Mouse (Mus musculus): ENCODE results near the gene Gm12845. TPM values are rescaled to one million over a fixed set of nuclear protein-coding genes. Genes with fewer than 3 reads are reported as not detected.

The Gm12845 gene
- polyA plus RNA-seq (2014; fragmentation: Nextera tagmentation; extraction: Ambion mirVana), result not detected in 2 replicates

- no peaks in the 10 kb centered on the region for H3K36me3 ChIP-seq (ENCODE audit: control insufficient read depth, insufficient read depth, low read length)
- no peak within 1 kb of the TSS for H3K4me3 ChIP-seq (ENCODE audit: low read depth, low read length)
- no peak within 1 kb of the TSS for H3K4me2 ChIP-seq (ENCODE audit: low read depth, severe bottlenecking)
- no peaks in the 10 kb centered on the region for H3K27me3 ChIP-seq (ENCODE audit: control insufficient read depth, insufficient read depth, low read length)
- H3K9me3 ChIP-seq (ENCODE audit: control insufficient read depth, low read length), result no peaks in the 10 kb centered on the region
- no peak within 1 kb of the TSS for H3K9ac ChIP-seq (ENCODE audit: low read length)
- H3K27ac ChIP-seq (replicated peaks; ENCODE audit: low read depth, low read length), result no peak within 1 kb of the TSS
- ATAC-seq (ENCODE audit: insufficient number of reproducible peaks, low FRiP score, low TSS enrichment, low read depth), result no peak
- no peaks in the 10 kb centered on the region for H3K4me1 ChIP-seq (ENCODE audit: control insufficient read depth, insufficient read depth, low read length)
- DNase-seq (ENCODE audit: low spot score), result no peak
- WGBS, result 92% methylated on average over 1 of the region's 1 CpGs
These were observed at the start of gene Gm12845 for GRCm38 (mm10) chr4:117724112-117724511. Gm12845 (plus strand) TSS chr4:117724412.

- Histone ChIP-seq H3K4me2 (ENCODE audit: low read depth, severe bottlenecking) (no peak overlapping the region), H3K4me1 (ENCODE audit: control insufficient read depth, insufficient read depth, low read length) (peaks cover 4% of the 10 kb centered on the region), H3K9me3 (ENCODE audit: control insufficient read depth, low read length) (no peaks in the 10 kb centered on the region), H3K9ac (ENCODE audit: low read length) (no peak overlapping the region), H3K4me3 (ENCODE audit: low read depth, low read length) (no peak overlapping the region), H3K27me3 (ENCODE audit: control insufficient read depth, insufficient read depth, low read length) (no peaks in the 10 kb centered on the region), H3K36me3 (ENCODE audit: control insufficient read depth, insufficient read depth, low read length) (peaks cover 16% of the 10 kb centered on the region), H3K27ac (replicated peaks; ENCODE audit: low read depth, low read length) (no peak overlapping the region)
- WGBS, result 21% methylated on average over 3 of the region's 3 CpGs
- no peak for ATAC-seq (ENCODE audit: insufficient number of reproducible peaks, low FRiP score, low TSS enrichment, low read depth)
- peak; percentile 91 for DNase-seq (ENCODE audit: low spot score)
These were observed 47.3 kb upstream of the Gm12845 start for GRCm38 (mm10) chr4:117676903-117677302.

GRCm38 (mm10) chr4:117680963-117681362, 43.2 kb upstream of the Gm12845 start:
- H3K27ac ChIP-seq (replicated peaks; ENCODE audit: low read depth, low read length), result no peak overlapping the region
- WGBS, result 83% methylated on average over 6 of the region's 6 CpGs
- H3K36me3 ChIP-seq (ENCODE audit: control insufficient read depth, insufficient read depth, low read length), result no peaks in the 10 kb centered on the region; the same call in 1 of the 2 replicates
- no peak for ATAC-seq (ENCODE audit: insufficient number of reproducible peaks, low FRiP score, low TSS enrichment, low read depth)
- H3K27me3 ChIP-seq (ENCODE audit: control insufficient read depth, insufficient read depth, low read length), result no peaks in the 10 kb centered on the region
- peak overlapping the region; percentile 84 for H3K4me2 ChIP-seq (ENCODE audit: low read depth, severe bottlenecking)
- H3K4me3 ChIP-seq (ENCODE audit: low read depth, low read length), result no peak overlapping the region
- peaks cover 4% of the 10 kb centered on the region for H3K4me1 ChIP-seq (ENCODE audit: control insufficient read depth, insufficient read depth, low read length)
- no peaks in the 10 kb centered on the region for H3K9me3 ChIP-seq (ENCODE audit: control insufficient read depth, low read length)
- no peak overlapping the region for H3K9ac ChIP-seq (ENCODE audit: low read length)
- no peak for DNase-seq (ENCODE audit: low spot score)

GRCm38 (mm10) chr4:117681931-117682461, 42.2 kb upstream of the Gm12845 start, which contains the start of gene Dmap1:
Dmap1 (minus strand) TSS chr4:117682273.
- no peak within 1 kb of the TSS for H3K27ac ChIP-seq (replicated peaks; ENCODE audit: low read depth, low read length)
- peak within 1 kb of the TSS; percentile 84 for H3K4me2 ChIP-seq (ENCODE audit: low read depth, severe bottlenecking)
- peak within 1 kb of the TSS; percentile 87 for H3K4me3 ChIP-seq (ENCODE audit: low read depth, low read length)
- H3K36me3 ChIP-seq (ENCODE audit: control insufficient read depth, insufficient read depth, low read length), result no peaks in the 10 kb centered on the region; the same call in 1 of the 2 replicates
- DNase-seq (ENCODE audit: low spot score), result peak; percentile 97
- H3K9ac ChIP-seq (ENCODE audit: low read length), result peak within 1 kb of the TSS; percentile 83
- no peaks in the 10 kb centered on the region for H3K9me3 ChIP-seq (ENCODE audit: control insufficient read depth, low read length)
- under 1% methylated on average over 33 of the region's 33 CpGs for WGBS
- peaks cover 4% of the 10 kb centered on the region for H3K4me1 ChIP-seq (ENCODE audit: control insufficient read depth, insufficient read depth, low read length)
- peak; percentile 80 for ATAC-seq (ENCODE audit: insufficient number of reproducible peaks, low FRiP score, low TSS enrichment, low read depth)
- no peaks in the 10 kb centered on the region for H3K27me3 ChIP-seq (ENCODE audit: control insufficient read depth, insufficient read depth, low read length)

GRCm38 (mm10) chr4:117682463-117682862, 41.7 kb upstream of the Gm12845 start:
- no peak for ATAC-seq (ENCODE audit: insufficient number of reproducible peaks, low FRiP score, low TSS enrichment, low read depth)
- Histone ChIP-seq H3K36me3 (ENCODE audit: control insufficient read depth, insufficient read depth, low read length) (no peaks in the 10 kb centered on the region; the same call in 1 of the 2 replicates), H3K9me3 (ENCODE audit: control insufficient read depth, low read length) (no peaks in the 10 kb centered on the region), H3K27ac (replicated peaks; ENCODE audit: low read depth, low read length) (no peak overlapping the region), H3K4me1 (ENCODE audit: control insufficient read depth, insufficient read depth, low read length) (peaks cover 4% of the 10 kb centered on the region), H3K4me2 (ENCODE audit: low read depth, severe bottlenecking) (peak overlapping the region; percentile 84; the same call in 1 of the 2 replicates), H3K4me3 (ENCODE audit: low read depth, low read length) (peak overlapping the region; percentile 87; the same call in 1 of the 2 replicates), H3K27me3 (ENCODE audit: control insufficient read depth, insufficient read depth, low read length) (no peaks in the 10 kb centered on the region), H3K9ac (ENCODE audit: low read length) (no peak overlapping the region)
- DNase-seq (ENCODE audit: low spot score), result no peak

GRCm38 (mm10) chr4:117683048-117683768, 41.0 kb upstream of the Gm12845 start:
- ATAC-seq (ENCODE audit: insufficient number of reproducible peaks, low FRiP score, low TSS enrichment, low read depth) (no peak), DNase-seq (ENCODE audit: low spot score) (no peak)
- Histone ChIP-seq H3K4me2 (ENCODE audit: low read depth, severe bottlenecking) (no peak overlapping the region), H3K4me1 (ENCODE audit: control insufficient read depth, insufficient read depth, low read length) (peaks cover 4% of the 10 kb centered on the region), H3K4me3 (ENCODE audit: low read depth, low read length) (no peak overlapping the region), H3K36me3 (ENCODE audit: control insufficient read depth, insufficient read depth, low read length) (no peaks in the 10 kb centered on the region; the same call in 1 of the 2 replicates), H3K27me3 (ENCODE audit: control insufficient read depth, insufficient read depth, low read length) (no peaks in the 10 kb centered on the region), H3K27ac (replicated peaks; ENCODE audit: low read depth, low read length) (no peak overlapping the region), H3K9me3 (ENCODE audit: control insufficient read depth, low read length) (no peaks in the 10 kb centered on the region), H3K9ac (ENCODE audit: low read length) (no peak overlapping the region)
- 87% methylated on average over 6 of the region's 6 CpGs for WGBS

- H3K4me1 ChIP-seq (ENCODE audit: control insufficient read depth, insufficient read depth, low read length), result peaks cover 2% of the 10 kb centered on the region
- H3K4me3 ChIP-seq (ENCODE audit: low read depth, low read length), result no peak overlapping the region
- H3K27ac ChIP-seq (replicated peaks; ENCODE audit: low read depth, low read length), result no peak overlapping the region
- H3K36me3 ChIP-seq (ENCODE audit: control insufficient read depth, insufficient read depth, low read length), result no peaks in the 10 kb centered on the region
- H3K27me3 ChIP-seq (ENCODE audit: control insufficient read depth, insufficient read depth, low read length), result no peaks in the 10 kb centered on the region
- H3K9me3 ChIP-seq (ENCODE audit: control insufficient read depth, low read length), result no peaks in the 10 kb centered on the region
- no peak overlapping the region for H3K9ac ChIP-seq (ENCODE audit: low read length)
- no peak for DNase-seq (ENCODE audit: low spot score)
- H3K4me2 ChIP-seq (ENCODE audit: low read depth, severe bottlenecking), result no peak overlapping the region
- ATAC-seq (ENCODE audit: insufficient number of reproducible peaks, low FRiP score, low TSS enrichment, low read depth), result no peak
- WGBS, result 89% methylated on average over 4 of the region's 4 CpGs
These were observed 37.9 kb upstream of the Gm12845 start for GRCm38 (mm10) chr4:117686354-117686753.

- Histone ChIP-seq H3K36me3 (ENCODE audit: control insufficient read depth, insufficient read depth, low read length) (no peaks in the 10 kb centered on the region), H3K4me3 (ENCODE audit: low read depth, low read length) (no peak overlapping the region), H3K27ac (replicated peaks; ENCODE audit: low read depth, low read length) (no peak overlapping the region), H3K27me3 (ENCODE audit: control insufficient read depth, insufficient read depth, low read length) (no peaks in the 10 kb centered on the region), H3K9ac (ENCODE audit: low read length) (no peak overlapping the region), H3K4me1 (ENCODE audit: control insufficient read depth, insufficient read depth, low read length) (no peaks in the 10 kb centered on the region), H3K9me3 (ENCODE audit: control insufficient read depth, low read length) (no peaks in the 10 kb centered on the region), H3K4me2 (ENCODE audit: low read depth, severe bottlenecking) (no peak overlapping the region)
- ATAC-seq (ENCODE audit: insufficient number of reproducible peaks, low FRiP score, low TSS enrichment, low read depth) (no peak), DNase-seq (ENCODE audit: low spot score) (peak; percentile 78)
- 5% methylated on average over 7 of the region's 7 CpGs for WGBS
These were observed 18.9 kb upstream of the Gm12845 start for GRCm38 (mm10) chr4:117705361-117705760.

Data from limb, embryonic 11.5 days (tissue).